ENCODE assay signal across 13 mouse cellular contexts in the genomic region with DNA sequence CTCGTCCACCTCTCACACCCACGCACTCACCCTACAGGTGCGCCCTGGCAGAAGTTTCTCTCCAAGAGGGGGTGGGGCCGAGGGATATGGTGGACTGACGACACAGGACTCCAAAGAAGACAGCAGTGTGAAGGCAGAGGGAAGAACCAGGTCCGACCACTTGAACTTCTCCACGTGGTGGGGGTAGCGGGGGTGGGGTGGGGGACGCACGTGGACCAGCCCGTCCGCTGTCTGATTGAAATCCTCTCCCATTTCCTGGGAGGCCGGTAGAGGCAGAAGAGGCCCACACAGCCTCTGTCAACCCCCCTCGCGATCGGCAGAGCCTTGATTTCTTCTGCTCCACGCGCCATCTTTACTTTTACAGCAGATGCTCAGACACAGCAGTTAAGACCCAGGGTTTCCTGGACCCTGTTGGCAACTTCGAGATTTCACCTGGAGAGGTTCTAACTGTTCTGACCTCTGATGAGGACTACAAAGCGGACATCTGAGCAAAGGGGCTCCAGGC. TPM values are rescaled to one million over a fixed set of nuclear protein-coding genes. Genes with fewer than 3 reads are reported as not detected.
DNase-seq lines count a peak whose midpoint lies in the region; ATAC-seq lines count a peak whose summit lies in the region.
"Had no signal": no experiment of that assay in that cellular context is flagged by ENCODE, and none has a peak within 500 bp of the region (broad histone marks: within the 10 kb centered on the region; RNA-seq: fewer than 3 reads in every experiment).

No protein-coding gene starts in this region.

- no peak for DNase-seq in heart, postnatal 25 days (ENCODE audit: low spot score)
- peak; percentile 49 for DNase-seq in MN1 (ENCODE audit: low spot score)
- no peak for DNase-seq in liver, embryonic 13.5 days
- no peak for DNase-seq in right cerebral cortex, adult 2 months (ENCODE audit: low spot score in 2 of 2)
- DNase-seq in right cerebral cortex, postnatal 36 days (ENCODE audit: low spot score in 2 of 2): no peak
- DNase-seq in ovary, postnatal 10 days (ENCODE audit: low spot score): no peak
- DNase-seq: cerebellum, postnatal 36 days; kidney, adult 9 months had no signal

- no peaks in the 10 kb centered on the region for H3K27me3 ChIP-seq in heart, embryonic 16.5 days (ENCODE audit: control insufficient read depth, insufficient read depth, low read length)
- H3K27me3 ChIP-seq in liver, embryonic 13.5 days: peaks cover 9% of the 10 kb centered on the region
- H3K27me3 ChIP-seq in stomach, embryonic 16.5 days (ENCODE audit: control insufficient read depth, insufficient read depth, low read length): no peaks in the 10 kb centered on the region
- H3K27me3 ChIP-seq: forebrain, embryonic 15.5 days; limb, embryonic 13.5 days; neural tube, embryonic 15.5 days had no signal

- peak; percentile 29; the same call in 1 of the 2 replicates for ATAC-seq in heart, embryonic 16.5 days (replicated peaks; ENCODE audit: extremely low read depth, insufficient read depth, low FRiP score)
- no peak for ATAC-seq in liver, embryonic 13.5 days (ENCODE audit: low read depth)
- ATAC-seq in stomach, embryonic 16.5 days (ENCODE audit: insufficient read depth, low FRiP score): no peak
- ATAC-seq: forebrain, embryonic 15.5 days had no signal

- H3K27ac ChIP-seq in heart, embryonic 16.5 days (ENCODE audit: low read length): peak overlapping the region; percentile 23; the same call in 1 of the 2 replicates
- H3K27ac ChIP-seq in liver, embryonic 13.5 days: peak overlapping the region; percentile 53
- no peak overlapping the region for H3K27ac ChIP-seq in stomach, embryonic 16.5 days (ENCODE audit: low read length)
- H3K27ac ChIP-seq: forebrain, embryonic 15.5 days; limb, embryonic 13.5 days; neural tube, embryonic 15.5 days had no signal

- H3K9me3 ChIP-seq in heart, embryonic 16.5 days (replicated peaks; ENCODE audit: control insufficient read depth, low read length): peaks cover 5% of the 10 kb centered on the region; the same call in 1 of the 2 replicates
- 0 out of 2 replicates have a peak, but pooled peaks cover 2% of the 10 kb centered on the region for H3K9me3 ChIP-seq in liver, embryonic 13.5 days (replicated peaks)
- H3K9me3 ChIP-seq in stomach, embryonic 16.5 days (replicated peaks; ENCODE audit: control insufficient read depth, low read length): 0 out of 2 replicates have a peak, but pooled peaks cover 3% of the 10 kb centered on the region
- H3K9me3 ChIP-seq: forebrain, embryonic 15.5 days; neural tube, embryonic 15.5 days had no signal

- H3K4me2 ChIP-seq in heart, embryonic 16.5 days (ENCODE audit: low read depth, low read length): peak overlapping the region; percentile 44
- H3K4me2 ChIP-seq in liver, embryonic 13.5 days: peak overlapping the region; percentile 21
- H3K4me2 ChIP-seq in stomach, embryonic 16.5 days (ENCODE audit: low read depth, low read length): peak overlapping the region; percentile 36; the same call in 1 of the 2 replicates
- H3K4me2 ChIP-seq: forebrain, embryonic 15.5 days; limb, embryonic 13.5 days; neural tube, embryonic 15.5 days had no signal

- no peaks in the 10 kb centered on the region for H3K36me3 ChIP-seq in heart, embryonic 16.5 days (ENCODE audit: control insufficient read depth, insufficient read depth)
- no peaks in the 10 kb centered on the region for H3K36me3 ChIP-seq in liver, embryonic 13.5 days
- no peaks in the 10 kb centered on the region for H3K36me3 ChIP-seq in stomach, embryonic 16.5 days (ENCODE audit: control insufficient read depth, insufficient read depth, low read length)
- H3K36me3 ChIP-seq: forebrain, embryonic 15.5 days; limb, embryonic 13.5 days; neural tube, embryonic 15.5 days had no signal

- H3K4me1 ChIP-seq in heart, embryonic 16.5 days (ENCODE audit: control insufficient read depth, insufficient read depth, low read length): peaks cover 4% of the 10 kb centered on the region; the same call in 1 of the 2 replicates
- peaks cover 9% of the 10 kb centered on the region; the same call in 1 of the 2 replicates for H3K4me1 ChIP-seq in liver, embryonic 13.5 days (replicated peaks)
- no peaks in the 10 kb centered on the region for H3K4me1 ChIP-seq in stomach, embryonic 16.5 days (ENCODE audit: control insufficient read depth, insufficient read depth, low read length)
- H3K4me1 ChIP-seq: forebrain, embryonic 15.5 days; neural tube, embryonic 15.5 days had no signal

- H3K9ac ChIP-seq in heart, embryonic 16.5 days (ENCODE audit: low read length): no peak overlapping the region
- H3K9ac ChIP-seq in liver, embryonic 13.5 days: no peak overlapping the region
- peak overlapping the region; percentile 21; the same call in 1 of the 2 replicates for H3K9ac ChIP-seq in stomach, embryonic 16.5 days (ENCODE audit: low read length)
- H3K9ac ChIP-seq: forebrain, embryonic 15.5 days; limb, embryonic 13.5 days; neural tube, embryonic 15.5 days had no signal

- H3K4me3 ChIP-seq in heart, embryonic 16.5 days (ENCODE audit: low read length): peak overlapping the region; percentile 16
- H3K4me3 ChIP-seq in liver, embryonic 13.5 days (replicated peaks): no peak overlapping the region
- H3K4me3 ChIP-seq in stomach, embryonic 16.5 days (replicated peaks; ENCODE audit: low read length): 0 out of 2 replicates have a peak overlapping the region, but pooled peaks have one; percentile 2
- H3K4me3 ChIP-seq: forebrain, embryonic 15.5 days; limb, embryonic 13.5 days; neural tube, embryonic 15.5 days had no signal

- WGBS in heart, embryonic 16.5 days: 51% methylated on average over 20 of the region's 20 CpGs
- WGBS in liver, embryonic 13.5 days (ENCODE audit: insufficient replicate concordance): 19% methylated on average over 20 of the region's 20 CpGs
- WGBS in stomach, embryonic 16.5 days: 43% methylated on average over 20 of the region's 20 CpGs

- intact Hi-C loops in heart, postnatal 25 days (cut with DNase I): no loop called here

RNA-seq across cellular contexts. Expression of gene B4galt5, which starts 18.8 kb away (rescaled TPM):
- 8.1 and 8.3 TPM in 2 replicates for polyA plus RNA-seq in heart, embryonic 16.5 days (2015; fragmentation: Nextera tagmentation; extraction: Ambion mirVana)
- 10 to 100 TPM; 12.7 to 14.6 TPM for total RNA-seq in heart, postnatal 25 days (2021)
- polyA plus RNA-seq in liver, embryonic 13.5 days (2015; fragmentation: Nextera tagmentation; extraction: Ambion mirVana): 2.9 and 3.2 TPM in 2 replicates
- 7.0 and 7.5 TPM in 2 replicates for polyA plus RNA-seq in stomach, embryonic 16.5 days (2015; fragmentation: Nextera tagmentation; extraction: Ambion mirVana)

RNA-seq across cellular contexts. Expression of gene Slc9a8, which starts 53.7 kb away (rescaled TPM):
- polyA plus RNA-seq in heart, embryonic 16.5 days (2015; fragmentation: Nextera tagmentation; extraction: Ambion mirVana): 19.1 and 20.1 TPM in 2 replicates
- 10 to 100 TPM; 21.8 to 23.9 TPM for total RNA-seq in heart, postnatal 25 days (2021)
- 12.0 and 13.4 TPM in 2 replicates for polyA plus RNA-seq in liver, embryonic 13.5 days (2015; fragmentation: Nextera tagmentation; extraction: Ambion mirVana)
- polyA plus RNA-seq in stomach, embryonic 16.5 days (2015; fragmentation: Nextera tagmentation; extraction: Ambion mirVana): 21.5 and 21.7 TPM in 2 replicates
